Mouse (Mus musculus) MEL (cell line): ENCODE data around the gene Ncoa7. TPM values are rescaled to one million over a fixed set of nuclear protein-coding genes. Genes with fewer than 3 reads are reported as not detected.
A peak's percentile ranks its signal among the peaks of the same experiment; 100 is the strongest.

Experiments used
- DNase-seq: peaks from one replicate; pipeline ENCODE4 v3.0.0; 2011; ENCODE audit warnings: low read depth, low spot score
- H3K27ac ChIP-seq: 2 replicates; pipeline ENCODE4 v1.5.1; 2012; ENCODE audit warnings: low read depth, mild to moderate bottlenecking, control low read depth, low read length, moderate library complexity; ENCODE audit not compliant: control insufficient read depth
- H3K27me3 ChIP-seq, 2 experiments: fragments of 150-350 bp in 1 of 2; sonication (generic) in 1 of 2; 2 replicates each; pipeline ENCODE4 v1.6.1; 2012; ENCODE audit warnings: low read length in 2 of 2, mild to moderate bottlenecking in 2 of 2, improper control_type of control experiment in 1 of 2, moderate library complexity in 1 of 2; ENCODE audit not compliant: insufficient read depth in 2 of 2, control insufficient read depth in 1 of 2
- H3K36me3 ChIP-seq, 2 experiments: 2 replicates each; pipeline ENCODE4 v1.6.1; 2012 to 2014; ENCODE audit warnings: low read length in 2 of 2, improper control_type of control experiment in 1 of 2, inconsistent platforms in 1 of 2, mild to moderate bottlenecking in 1 of 2; ENCODE audit not compliant: insufficient read depth in 2 of 2, control insufficient read depth in 1 of 2
- H3K4me1 ChIP-seq, 2 experiments: fragments of 150-350 bp in 1 of 2; sonication (generic) in 1 of 2; 2 replicates each; pipeline ENCODE4 v1.6.1; 2012; ENCODE audit warnings: low read length in 2 of 2, improper control_type of control experiment in 1 of 2, mild to moderate bottlenecking in 1 of 2; ENCODE audit not compliant: insufficient read depth in 2 of 2, control insufficient read depth in 1 of 2
- H3K4me3 ChIP-seq, 2 experiments: fragments of 150-350 bp in 1 of 2; sonication (generic) in 1 of 2; 2 replicates each; pipeline ENCODE4 v1.5.1; 2012; ENCODE audit warnings: low read depth in 2 of 2, low read length in 2 of 2, mild to moderate bottlenecking in 2 of 2, moderate library complexity in 2 of 2, control low read depth in 1 of 2, improper control_type of control experiment in 1 of 2; ENCODE audit not compliant: control insufficient read depth in 1 of 2, insufficient read depth in 1 of 2
- H3K79me2 ChIP-seq: 2 replicates; pipeline ENCODE4 v1.6.1; 2012; ENCODE audit warnings: mild to moderate bottlenecking, low read length, moderate library complexity; ENCODE audit not compliant: control insufficient read depth, poor library complexity, insufficient read depth
- H3K9ac ChIP-seq: 2 replicates; pipeline ENCODE4 v1.6.1; 2012; ENCODE audit warnings: low read depth, mild to moderate bottlenecking, control low read depth, low read length, moderate library complexity; ENCODE audit not compliant: control insufficient read depth, poor library complexity, severe bottlenecking
- H3K9me3 ChIP-seq: fragments of 150-350 bp; sonication (generic); replicated peaks from 2 replicates; pipeline ENCODE4 v1.6.1; 2012; ENCODE audit warnings: mild to moderate bottlenecking, low read length, improper control_type of control experiment, moderate library complexity; ENCODE audit not compliant: insufficient read depth
- BHLHE40 ChIP-seq: IDR thresholded peaks from 2 replicates; pipeline ENCODE4 v1.6.1; 2012; ENCODE audit warnings: low read depth, mild to moderate bottlenecking, inconsistent platforms, low read length, improper control_type of control experiment, borderline replicate concordance
- CHD1 ChIP-seq: IDR thresholded peaks from 2 replicates; pipeline ENCODE4 v1.6.1; 2012; ENCODE audit warnings: low read depth, mild to moderate bottlenecking, inconsistent platforms, low read length, improper control_type of control experiment
- CHD2 ChIP-seq: IDR thresholded peaks from 2 replicates; pipeline ENCODE4 v1.6.1; 2011; ENCODE audit warnings: low read length, improper control_type of control experiment
- CTCF ChIP-seq, 3 experiments: IDR thresholded peaks in 2 of 3; conservative IDR thresholded peaks in 1 of 3; 2 replicates each; pipeline ENCODE4 v1.5.1; 2011 to 2012; ENCODE audit warnings: low read length in 3 of 3, low read depth in 2 of 3, mild to moderate bottlenecking in 2 of 3, improper control_type of control experiment in 1 of 3, inconsistent platforms in 1 of 3, mixed read lengths in 1 of 3, moderate library complexity in 1 of 3; ENCODE audit not compliant: control insufficient read depth in 1 of 3, insufficient read depth in 1 of 3, poor library complexity in 1 of 3, severe bottlenecking in 1 of 3
- E2F4 ChIP-seq: IDR thresholded peaks from 2 replicates; pipeline ENCODE4 v1.6.1; 2011; ENCODE audit warnings: low read depth, low read length, improper control_type of control experiment, borderline replicate concordance
- ELF1 ChIP-seq: IDR thresholded peaks from 2 replicates; pipeline ENCODE4 v1.6.1; 2014; ENCODE audit warnings: low read depth, mild to moderate bottlenecking, inconsistent platforms, low read length, improper control_type of control experiment, moderate library complexity
- EP300 ChIP-seq, 2 experiments: IDR thresholded peaks; 2 replicates each; pipeline ENCODE4 v1.6.1; 2011; ENCODE audit warnings: improper control_type of control experiment in 2 of 2, low read length in 2 of 2, low read depth in 1 of 2, mild to moderate bottlenecking in 1 of 2
- ETS1 ChIP-seq: IDR thresholded peaks from 2 replicates; pipeline ENCODE4 v1.6.1; 2012; ENCODE audit warnings: low read depth, mild to moderate bottlenecking, inconsistent platforms, low read length, improper control_type of control experiment, moderate library complexity
- GABPA ChIP-seq: IDR thresholded peaks from 2 replicates; pipeline ENCODE4 v1.6.1; 2012; ENCODE audit warnings: low read depth, mild to moderate bottlenecking, inconsistent platforms, low read length, improper control_type of control experiment, moderate library complexity
- GATA1 ChIP-seq: IDR thresholded peaks from 2 replicates; pipeline ENCODE4 v1.6.1; 2011; ENCODE audit warnings: low read depth, low read length, improper control_type of control experiment
- HCFC1 ChIP-seq: IDR thresholded peaks from 2 replicates; pipeline ENCODE4 v1.6.1; 2012; ENCODE audit warnings: low read depth, mild to moderate bottlenecking, inconsistent platforms, low read length, improper control_type of control experiment, moderate library complexity
- JUND ChIP-seq: IDR thresholded peaks from 2 replicates; pipeline ENCODE4 v1.6.1; 2011; ENCODE audit warnings: low read depth, mild to moderate bottlenecking, improper control_type of control experiment, low read length
- MAFK ChIP-seq: IDR thresholded peaks from 2 replicates; pipeline ENCODE4 v1.6.1; 2011; ENCODE audit warnings: low read depth, mild to moderate bottlenecking, low read length, improper control_type of control experiment, borderline replicate concordance
- MAX ChIP-seq: IDR thresholded peaks from 2 replicates; pipeline ENCODE4 v1.6.1; 2011; ENCODE audit warnings: low read length, improper control_type of control experiment
- MAZ ChIP-seq: IDR thresholded peaks from 2 replicates; pipeline ENCODE4 v1.6.1; 2012; ENCODE audit warnings: low read depth, mild to moderate bottlenecking, inconsistent platforms, low read length, improper control_type of control experiment
- MEF2A ChIP-seq: IDR thresholded peaks from 2 replicates; pipeline ENCODE4 v1.6.1; 2014; ENCODE audit warnings: low read depth, mild to moderate bottlenecking, inconsistent platforms, low read length, improper control_type of control experiment; ENCODE audit not compliant: poor library complexity, insufficient replicate concordance, severe bottlenecking; ENCODE audit errors: extremely low read depth
- MXI1 ChIP-seq: IDR thresholded peaks from 2 replicates; pipeline ENCODE4 v1.6.1; 2011; ENCODE audit warnings: mild to moderate bottlenecking, low read depth, low read length, improper control_type of control experiment
- MYC ChIP-seq: IDR thresholded peaks from 2 replicates; pipeline ENCODE4 v1.6.1; 2011; ENCODE audit warnings: low read depth, mild to moderate bottlenecking, low read length, improper control_type of control experiment, moderate library complexity
- NELFE ChIP-seq: IDR thresholded peaks from 2 replicates; pipeline ENCODE4 v1.6.1; 2011; ENCODE audit warnings: low read depth, low read length, improper control_type of control experiment
- NRF1 ChIP-seq: IDR thresholded peaks from 2 replicates; pipeline ENCODE4 v1.6.1; 2014; ENCODE audit warnings: low read depth, mild to moderate bottlenecking, inconsistent platforms, low read length, improper control_type of control experiment, moderate library complexity; ENCODE audit not compliant: poor library complexity, insufficient read depth, severe bottlenecking
- POLR2A ChIP-seq, 2 experiments: IDR thresholded peaks; 2 replicates each; pipeline ENCODE4 v1.6.1; 2011 to 2012; ENCODE audit warnings: low read length in 2 of 2, mild to moderate bottlenecking in 2 of 2, control low read depth in 1 of 2, improper control_type of control experiment in 1 of 2, low read depth in 1 of 2, moderate library complexity in 1 of 2; ENCODE audit not compliant: control insufficient read depth in 1 of 2, insufficient read depth in 1 of 2, poor library complexity in 1 of 2
- POLR2AphosphoS2 ChIP-seq: IDR thresholded peaks from 2 replicates; pipeline ENCODE4 v1.6.1; 2011; ENCODE audit warnings: low read length, improper control_type of control experiment
- POLR2AphosphoS5 ChIP-seq: IDR thresholded peaks from 2 replicates; pipeline ENCODE4 v1.6.1; 2012; ENCODE audit warnings: low read depth, borderline replicate concordance, mild to moderate bottlenecking, inconsistent platforms, low read length, moderate library complexity, mixed read lengths
- RCOR1 ChIP-seq: IDR thresholded peaks from 2 replicates; pipeline ENCODE4 v1.6.1; 2012; ENCODE audit warnings: low read depth, mild to moderate bottlenecking, inconsistent platforms, low read length, improper control_type of control experiment
- SIN3A ChIP-seq: IDR thresholded peaks from 2 replicates; pipeline ENCODE4 v1.6.1; 2012; ENCODE audit warnings: low read length, improper control_type of control experiment, inconsistent platforms
- SMC3 ChIP-seq: IDR thresholded peaks from 2 replicates; pipeline ENCODE4 v1.6.1; 2011; ENCODE audit warnings: low read depth, low read length, improper control_type of control experiment
- TAL1 ChIP-seq: IDR thresholded peaks from 2 replicates; pipeline ENCODE4 v1.6.1; 2012; ENCODE audit warnings: mild to moderate bottlenecking, inconsistent platforms, low read length, moderate library complexity, mixed read lengths
- TBP ChIP-seq: IDR thresholded peaks from 2 replicates; pipeline ENCODE4 v1.8.0; 2011; ENCODE audit warnings: low read depth, low read length, improper control_type of control experiment
- TCF12 ChIP-seq: IDR thresholded peaks from 2 replicates; pipeline ENCODE4 v1.6.1; 2014; ENCODE audit warnings: low read depth, mild to moderate bottlenecking, inconsistent platforms, low read length, improper control_type of control experiment, moderate library complexity
- USF1 ChIP-seq: IDR thresholded peaks from 2 replicates; pipeline ENCODE4 v1.6.1; 2014; ENCODE audit warnings: low read depth, mild to moderate bottlenecking, inconsistent platforms, low read length, improper control_type of control experiment, moderate library complexity
- USF2 ChIP-seq, 2 experiments: IDR thresholded peaks; 2 replicates each; pipeline ENCODE4 v1.6.1; 2011 to 2012; ENCODE audit warnings: improper control_type of control experiment in 2 of 2, low read length in 2 of 2, borderline replicate concordance in 1 of 2, inconsistent platforms in 1 of 2, low read depth in 1 of 2, mild to moderate bottlenecking in 1 of 2; ENCODE audit not compliant: insufficient read depth in 1 of 2
- ZC3H11A ChIP-seq: IDR thresholded peaks from 2 replicates; pipeline ENCODE4 v1.6.1; 2012; ENCODE audit warnings: low read depth, mild to moderate bottlenecking, inconsistent platforms, low read length, improper control_type of control experiment
- ZMIZ1 ChIP-seq: IDR thresholded peaks from 2 replicates; pipeline ENCODE4 v1.6.1; 2012; ENCODE audit warnings: low read depth, mild to moderate bottlenecking, inconsistent platforms, low read length, improper control_type of control experiment, moderate library complexity
- ZNF384 ChIP-seq: IDR thresholded peaks from 2 replicates; pipeline ENCODE4 v1.6.1; 2012; ENCODE audit warnings: low read depth, mild to moderate bottlenecking, inconsistent platforms, low read length, improper control_type of control experiment
- polyA plus RNA-seq, 2 experiments: library from polyadenylated mRNA; stranded (reverse) in 1 of 2; unstranded in 1 of 2; fragments of >175 nt in 1 of 2; fragments of >200 nt in 1 of 2; gene quantifications; 2 replicates each; pipeline versions ENCODE4 v1.2.1 to v1.2.4; 2012; ENCODE audit warnings: low replicate concordance in 2 of 2, low read depth in 1 of 2; ENCODE audit not compliant: insufficient read length in 2 of 2, insufficient read depth in 1 of 2, missing spikeins in 1 of 2
- total RNA-seq: library from RNA; depleted of rRNA; stranded (reverse); fragments of 300-350 nt; gene quantifications from 2 replicates; pipeline ENCODE4 v1.2.3, GENCODE M21; 2012; rRNA removed

Ncoa7 gene
- total RNA-seq: 1.7 and 1.8 TPM in 2 replicates
- 10 to 100 TPM in 1 of 2 experiments, 1 to 10 TPM in 1; 4.2 to 64.9 TPM for polyA plus RNA-seq

GRCm38 (mm10) chr10:30802681-30803586 lies at the start of gene Ncoa7:
TSS of gene Ncoa7 (minus strand) at chr10:30803326.
- peak within 1 kb of the TSS; percentile 28 for H3K27ac ChIP-seq
- TF ChIP-seq BHLHE40: no peak
- TF ChIP-seq GABPA: no peak
- TF ChIP-seq MYC: no peak
- peak; percentile 32; the same call in 1 of the 2 replicates for TF ChIP-seq TCF12
- no peak for TF ChIP-seq ETS1
- TF ChIP-seq POLR2AphosphoS2: no peak
- no peak for TF ChIP-seq ELF1
- no peak for TF ChIP-seq USF1
- TF ChIP-seq JUND: no peak
- 0 out of 2 replicates have a peak, but pooled peaks have one; percentile 40 for TF ChIP-seq ZMIZ1
- TF ChIP-seq TAL1: no peak
- no peak for TF ChIP-seq USF2 (IDR thresholded peaks at IDR 0.05; ENCODE audit: borderline replicate concordance in 1 of 2, insufficient read depth in 1 of 2, low read depth in 1 of 2, low read length in 2 of 2)
- TF ChIP-seq MAX: no peak
- no peak for TF ChIP-seq RCOR1
- TF ChIP-seq GATA1: no peak
- TF ChIP-seq ZNF384: no peak
- no peak for TF ChIP-seq EP300 (IDR thresholded peaks at IDR 0.05; ENCODE audit: low read depth in 1 of 2, low read length in 2 of 2)
- no peak for TF ChIP-seq POLR2AphosphoS5
- TF ChIP-seq MEF2A: no peak
- TF ChIP-seq SMC3: no peak
- no peak for TF ChIP-seq CHD2
- TF ChIP-seq ZC3H11A: no peak
- TF ChIP-seq MAFK: no peak
- no peak; the same call in 1 of the 2 replicates for TF ChIP-seq SIN3A
- TF ChIP-seq POLR2A (IDR thresholded peaks at IDR 0.05; ENCODE audit: control insufficient read depth in 1 of 2, insufficient read depth in 1 of 2, low read depth in 1 of 2, low read length in 2 of 2, poor library complexity in 1 of 2): peak; percentile 52 to 56; a peak in 3 of 4 replicates
- no peak for TF ChIP-seq TBP
- TF ChIP-seq CTCF (IDR thresholded peaks at IDR 0.05 in 2 of 3, conservative IDR thresholded peaks at IDR 0.05 in 1 of 3; ENCODE audit: control insufficient read depth in 1 of 3, insufficient read depth in 1 of 3, low read depth in 2 of 3, low read length in 3 of 3, poor library complexity in 1 of 3, severe bottlenecking in 1 of 3): no peak
- no peak for TF ChIP-seq CHD1
- 0 out of 2 replicates have a peak, but pooled peaks have one; percentile 42 for TF ChIP-seq MAZ
- 0 out of 2 replicates have a peak, but pooled peaks have one; percentile 13 for TF ChIP-seq MXI1
- no peak for TF ChIP-seq E2F4
- peak; percentile 55 for TF ChIP-seq NRF1
- TF ChIP-seq NELFE: peak; percentile 55
- 0 out of 2 replicates have a peak, but pooled peaks have one; percentile 12 for TF ChIP-seq HCFC1

More at GRCm38 (mm10) chr10:30802681-30803586, at the start of gene Ncoa7:
- H3K27me3 ChIP-seq: no peaks in the 10 kb centered on the region; a peak in 1 of 4 replicates
- H3K4me3 ChIP-seq: peak within 1 kb of the TSS; percentile 82 to 86
- H3K36me3 ChIP-seq: no peaks in the 10 kb centered on the region; a peak in 1 of 4 replicates
- H3K9me3 ChIP-seq: no peaks in the 10 kb centered on the region
- H3K79me2 ChIP-seq: no peaks in the 10 kb centered on the region; the same call in 1 of the 2 replicates
- peak; percentile 77 for DNase-seq
- no peaks in the 10 kb centered on the region; a peak in 1 of 4 replicates for H3K4me1 ChIP-seq
- H3K9ac ChIP-seq: peak within 1 kb of the TSS; percentile 87
